Mouse (Mus musculus): ENCODE results near the gene Samd4b. TPM values are rescaled to one million over a fixed set of nuclear protein-coding genes. Genes with fewer than 3 reads are reported as not detected.

Samd4b gene
- total and polyA plus RNA-seq, 3 experiments: 6.4 to 45.9 TPM; not detected in 1

DNA sequence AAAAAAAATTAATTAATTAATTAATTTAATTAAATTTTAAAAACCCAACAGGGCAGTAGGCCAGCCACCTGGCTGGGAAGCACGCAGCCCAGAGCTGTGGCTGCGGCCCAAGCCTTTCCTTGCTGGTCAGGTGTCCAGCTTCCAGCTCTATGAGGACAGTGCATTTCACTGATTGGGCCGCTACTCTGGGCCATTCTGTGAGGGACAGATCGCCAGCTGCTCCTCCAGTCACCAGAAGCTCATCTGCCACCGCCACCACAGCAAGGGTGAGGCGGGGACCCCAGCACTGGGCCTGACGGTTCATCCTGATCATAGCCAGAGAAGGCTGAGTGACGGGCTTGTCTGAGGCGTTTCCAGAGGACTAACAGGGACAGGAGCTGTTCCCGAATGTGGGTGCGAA, 36.0 kb downstream of the Samd4b start:
- TF ChIP-seq MYC (IDR thresholded peaks at IDR 0.05; ENCODE audit: low read depth, low read length) (no peak), EP300 (IDR thresholded peaks at IDR 0.05; ENCODE audit: low read depth in 1 of 2, low read length in 2 of 2) (no peak)
- H3K27ac ChIP-seq (ENCODE audit: control insufficient read depth, low read depth, low read length): no peak overlapping the region
- no peak overlapping the region for H3K4me3 ChIP-seq (ENCODE audit: control insufficient read depth in 1 of 2, insufficient read depth in 1 of 2, low read depth in 2 of 2, low read length in 2 of 2)
- H3K9ac ChIP-seq (ENCODE audit: control insufficient read depth, low read depth, low read length, poor library complexity, severe bottlenecking): no peak overlapping the region
- DNase-seq (ENCODE audit: low read depth, low spot score): no peak
- H3K36me3 ChIP-seq (ENCODE audit: control insufficient read depth in 1 of 2, insufficient read depth in 2 of 2, low read length in 2 of 2): no peaks in the 10 kb centered on the region; a peak in 1 of 4 replicates
- H3K27me3 ChIP-seq (ENCODE audit: control insufficient read depth in 1 of 2, insufficient read depth in 2 of 2, low read length in 2 of 2): no peaks in the 10 kb centered on the region
- H3K9me3 ChIP-seq (replicated peaks; ENCODE audit: insufficient read depth, low read length): no peaks in the 10 kb centered on the region
- no peaks in the 10 kb centered on the region for H3K4me1 ChIP-seq (ENCODE audit: control insufficient read depth in 1 of 2, insufficient read depth in 2 of 2, low read length in 2 of 2)
- H3K79me2 ChIP-seq (ENCODE audit: control insufficient read depth, insufficient read depth, low read length, poor library complexity): no peaks in the 10 kb centered on the region

DNA sequence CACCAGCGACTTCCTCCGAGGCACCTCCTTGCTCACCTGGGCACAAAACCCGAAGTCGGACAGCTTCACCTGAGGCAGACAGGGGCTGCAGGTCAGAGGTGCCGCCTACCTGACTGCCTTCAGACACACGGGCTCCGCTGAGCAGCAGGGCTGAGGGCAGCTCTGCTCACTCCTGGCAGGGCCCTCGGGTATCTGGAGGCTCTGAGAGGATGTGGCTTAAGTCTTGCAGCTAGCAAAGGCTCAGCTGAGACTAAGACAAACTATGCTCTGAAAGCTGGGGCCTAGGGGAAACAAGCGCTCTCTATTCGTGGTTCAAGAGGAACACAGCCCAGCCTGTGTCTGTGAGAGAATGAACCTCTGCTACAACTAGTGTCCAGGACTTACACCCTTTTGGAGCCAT, 37.1 kb downstream of the Samd4b start:
- H3K79me2 ChIP-seq (ENCODE audit: control insufficient read depth, insufficient read depth, low read length, poor library complexity): no peaks in the 10 kb centered on the region
- TF ChIP-seq EP300 (IDR thresholded peaks at IDR 0.05; ENCODE audit: low read depth in 1 of 2, low read length in 2 of 2) (no peak), ELF1 (IDR thresholded peaks at IDR 0.05; ENCODE audit: low read depth, low read length) (no peak), NRF1 (IDR thresholded peaks at IDR 0.05; ENCODE audit: insufficient read depth, low read depth, low read length, poor library complexity, severe bottlenecking) (no peak), BHLHE40 (IDR thresholded peaks at IDR 0.05; ENCODE audit: borderline replicate concordance, low read depth, low read length) (no peak), RAD21 (IDR thresholded peaks at IDR 0.05; ENCODE audit: low read depth, low read length) (no peak), ZC3H11A (IDR thresholded peaks at IDR 0.05; ENCODE audit: low read depth, low read length) (no peak), UBTF (IDR thresholded peaks at IDR 0.05; ENCODE audit: borderline replicate concordance, insufficient read depth, low read depth, low read length) (no peak), ZNF384 (IDR thresholded peaks at IDR 0.05; ENCODE audit: low read depth, low read length) (no peak), MAX (IDR thresholded peaks at IDR 0.05; ENCODE audit: low read length) (no peak), POLR2AphosphoS5 (IDR thresholded peaks at IDR 0.05; ENCODE audit: borderline replicate concordance, low read depth, low read length) (no peak), USF1 (IDR thresholded peaks at IDR 0.05; ENCODE audit: low read depth, low read length) (no peak), MAFK (IDR thresholded peaks at IDR 0.05; ENCODE audit: borderline replicate concordance, low read depth, low read length) (no peak), MXI1 (IDR thresholded peaks at IDR 0.05; ENCODE audit: low read depth, low read length) (no peak), ZKSCAN1 (IDR thresholded peaks at IDR 0.05; ENCODE audit: low read depth, low read length) (no peak), MEF2A (IDR thresholded peaks at IDR 0.05; ENCODE audit: extremely low read depth, insufficient replicate concordance, low read depth, low read length, poor library complexity, severe bottlenecking) (no peak), TBP (IDR thresholded peaks at IDR 0.05; ENCODE audit: low read depth, low read length) (no peak), ZMIZ1 (IDR thresholded peaks at IDR 0.05; ENCODE audit: low read depth, low read length) (no peak), GATA1 (IDR thresholded peaks at IDR 0.05; ENCODE audit: low read depth, low read length) (no peak), HCFC1 (IDR thresholded peaks at IDR 0.05; ENCODE audit: low read depth, low read length) (no peak)
- DNase-seq (ENCODE audit: low read depth, low spot score): no peak
- H3K4me1 ChIP-seq (ENCODE audit: control insufficient read depth in 1 of 2, insufficient read depth in 2 of 2, low read length in 2 of 2): no peaks in the 10 kb centered on the region
- no peak overlapping the region for H3K27ac ChIP-seq (ENCODE audit: control insufficient read depth, low read depth, low read length)
- no peaks in the 10 kb centered on the region for H3K9me3 ChIP-seq (replicated peaks; ENCODE audit: insufficient read depth, low read length)
- H3K27me3 ChIP-seq (ENCODE audit: control insufficient read depth in 1 of 2, insufficient read depth in 2 of 2, low read length in 2 of 2): no peaks in the 10 kb centered on the region
- H3K4me3 ChIP-seq (ENCODE audit: control insufficient read depth in 1 of 2, insufficient read depth in 1 of 2, low read depth in 2 of 2, low read length in 2 of 2): no peak overlapping the region
- H3K9ac ChIP-seq (ENCODE audit: control insufficient read depth, low read depth, low read length, poor library complexity, severe bottlenecking): no peak overlapping the region
- H3K36me3 ChIP-seq (ENCODE audit: control insufficient read depth in 1 of 2, insufficient read depth in 2 of 2, low read length in 2 of 2): no peaks in the 10 kb centered on the region

Data from MEL (cell line).